Mouse (Mus musculus) G1E (cell line): ENCODE measurements around the gene Cacnb1.

Experiments
- CTCF ChIP-seq: IDR thresholded peaks from 2 replicates; pipeline ENCODE4 v1.5.1; 2012; ENCODE audit warnings: low read depth, low read length, inconsistent platforms, mixed read lengths
- GATA1 ChIP-seq: IDR thresholded peaks from 2 replicates; pipeline ENCODE4 v1.6.1; 2012; ENCODE audit warnings: borderline replicate concordance, low read length, inconsistent platforms, mixed read lengths

- TF ChIP-seq CTCF, result no peak
- TF ChIP-seq GATA1, result no peak
Measured at GRCm38 (mm10) chr11:98042741-98043140, 19.9 kb upstream of the Cacnb1 start.
